Mouse (Mus musculus): Measurements from ENCODE around the gene Rnf150. TPM values are rescaled to one million over a fixed set of nuclear protein-coding genes. Genes with fewer than 3 reads are reported as not detected.

The Rnf150 gene
- polyA plus RNA-seq, 1 experiment from 2014 or later, result 2.1 TPM

DNA sequence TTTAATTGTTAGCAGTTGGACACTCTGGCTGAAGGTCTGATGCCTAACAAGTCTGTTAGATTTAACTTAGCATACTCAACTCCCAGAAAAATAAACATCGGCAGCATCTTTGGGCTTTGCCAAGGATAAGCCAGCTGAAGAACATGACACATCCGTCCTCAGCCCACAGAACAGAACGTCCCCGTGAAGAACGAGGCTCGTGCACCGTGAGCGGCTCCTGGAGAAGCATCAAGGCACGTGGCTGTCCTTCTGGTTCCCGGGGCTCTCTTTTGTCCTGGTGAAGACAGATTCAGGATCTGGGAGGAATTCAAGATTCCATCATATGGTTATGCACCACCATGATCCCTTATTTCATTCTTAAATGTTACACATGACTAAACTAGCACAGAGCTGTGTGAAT, 175.4 kb downstream of the Rnf150 start:
- H3K36me3 ChIP-seq, result peaks cover 10% of the 10 kb centered on the region
- ATAC-seq (ENCODE audit: low FRiP score, low read depth), result no peak
- no peak overlapping the region for H3K9ac ChIP-seq
- H3K4me2 ChIP-seq (replicated peaks), result no peak overlapping the region
- H3K9me3 ChIP-seq, result no peaks in the 10 kb centered on the region
- 89% methylated on average over 10 of the region's 10 CpGs for WGBS
- no peaks in the 10 kb centered on the region for H3K27me3 ChIP-seq
- H3K27ac ChIP-seq, result no peak overlapping the region
- H3K4me1 ChIP-seq, result no peaks in the 10 kb centered on the region
- no peak overlapping the region for H3K4me3 ChIP-seq

DNA sequence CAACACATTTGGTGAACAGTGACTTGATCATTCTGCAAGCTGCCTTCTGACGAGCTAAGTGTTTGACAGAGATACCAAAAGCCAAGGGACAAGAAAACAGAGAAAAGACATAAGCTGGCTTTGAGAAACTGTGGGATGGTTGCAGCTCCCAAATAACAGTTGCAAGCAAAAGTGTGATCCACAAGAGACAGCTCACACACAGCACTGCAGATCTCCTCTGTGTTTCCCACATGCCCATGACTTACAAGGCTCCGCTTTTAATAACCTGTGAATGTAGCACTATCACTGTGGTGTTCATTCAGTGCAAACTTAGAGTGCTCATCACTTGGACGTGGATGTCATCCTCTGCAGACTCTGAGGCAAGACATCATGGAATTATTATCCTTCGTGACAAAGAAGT, 178.3 kb downstream of the Rnf150 start:
- Histone ChIP-seq H3K4me3 (no peak overlapping the region), H3K4me2 (replicated peaks) (no peak overlapping the region), H3K9me3 (no peaks in the 10 kb centered on the region), H3K27ac (no peak overlapping the region), H3K36me3 (peaks cover 6% of the 10 kb centered on the region), H3K9ac (no peak overlapping the region), H3K4me1 (no peaks in the 10 kb centered on the region), H3K27me3 (no peaks in the 10 kb centered on the region)
- 84% methylated on average over 4 of the region's 4 CpGs for WGBS
- ATAC-seq (ENCODE audit: low FRiP score, low read depth), result no peak

DNA sequence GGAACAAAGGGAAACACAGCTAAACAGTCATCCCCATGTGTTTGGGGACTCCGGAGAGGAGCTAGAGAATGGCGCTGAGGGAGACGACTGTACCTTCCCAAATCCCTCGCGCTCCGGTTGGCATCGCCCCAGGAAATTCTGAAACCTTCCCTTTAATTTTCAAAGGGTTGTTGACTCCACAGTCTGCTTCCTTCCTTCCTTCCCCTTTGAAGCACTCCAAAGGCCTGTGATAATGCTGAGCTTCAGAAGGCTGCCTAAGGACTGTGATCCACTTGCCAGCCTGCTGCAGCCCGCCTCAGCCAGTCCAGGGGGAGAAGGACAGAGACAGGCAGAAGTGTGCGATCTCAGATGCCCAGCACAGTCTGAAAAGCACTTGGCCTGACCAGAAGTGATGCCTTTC, 183.8 kb downstream of the Rnf150 start:
- no peak overlapping the region for H3K4me3 ChIP-seq
- H3K4me1 ChIP-seq, result peaks cover 36% of the 10 kb centered on the region
- no peaks in the 10 kb centered on the region for H3K9me3 ChIP-seq
- no peak overlapping the region for H3K27ac ChIP-seq
- H3K4me2 ChIP-seq (replicated peaks), result no peak overlapping the region
- no peak overlapping the region for H3K9ac ChIP-seq
- no peak for ATAC-seq (ENCODE audit: low FRiP score, low read depth)
- no peaks in the 10 kb centered on the region for H3K27me3 ChIP-seq
- no peaks in the 10 kb centered on the region; the same call in 1 of the 2 replicates for H3K36me3 ChIP-seq
- WGBS, result 82% methylated on average over 9 of the region's 9 CpGs

DNA sequence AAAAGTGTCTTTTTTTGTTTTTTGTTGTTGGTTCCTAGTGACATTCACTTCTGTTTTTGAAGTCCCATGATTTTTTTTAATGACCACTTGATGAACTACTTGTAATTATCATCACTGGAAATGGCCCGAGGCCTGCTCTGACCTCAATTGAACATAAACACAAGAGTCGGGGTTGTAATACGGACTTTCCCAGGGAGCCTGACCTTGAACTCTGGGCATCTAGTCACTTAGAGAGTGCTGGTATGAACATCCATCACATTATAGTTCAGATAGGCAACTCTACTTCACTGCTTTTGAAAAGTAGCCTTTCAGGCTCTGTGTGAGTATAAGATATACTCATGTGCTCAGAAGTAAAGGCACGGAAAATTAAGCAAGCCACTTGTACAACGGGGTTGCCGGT, 185.4 kb downstream of the Rnf150 start:
- no peak overlapping the region for H3K4me3 ChIP-seq
- H3K36me3 ChIP-seq, result no peaks in the 10 kb centered on the region
- H3K9me3 ChIP-seq, result no peaks in the 10 kb centered on the region
- no peak for ATAC-seq (ENCODE audit: low FRiP score, low read depth)
- peaks cover 37% of the 10 kb centered on the region for H3K4me1 ChIP-seq
- H3K4me2 ChIP-seq (replicated peaks), result 0 out of 2 replicates have a peak overlapping the region, but pooled peaks have one; percentile 22
- 43% methylated on average over 6 of the region's 6 CpGs for WGBS
- H3K27me3 ChIP-seq, result no peaks in the 10 kb centered on the region
- no peak overlapping the region for H3K9ac ChIP-seq
- H3K27ac ChIP-seq, result peak overlapping the region; percentile 86

GRCm38 (mm10) chr8:83049171-83049601, 186.0 kb downstream of the Rnf150 start:
- peak overlapping the region; percentile 22 for H3K4me2 ChIP-seq (replicated peaks)
- no peak overlapping the region for H3K9ac ChIP-seq
- H3K4me3 ChIP-seq, result no peak overlapping the region
- no peaks in the 10 kb centered on the region for H3K36me3 ChIP-seq
- peaks cover 42% of the 10 kb centered on the region for H3K4me1 ChIP-seq
- ATAC-seq (ENCODE audit: low FRiP score, low read depth), result peak; percentile 78
- peak overlapping the region; percentile 86 for H3K27ac ChIP-seq
- 21% methylated on average over 7 of the region's 7 CpGs for WGBS
- H3K27me3 ChIP-seq, result no peaks in the 10 kb centered on the region
- no peaks in the 10 kb centered on the region for H3K9me3 ChIP-seq

DNA sequence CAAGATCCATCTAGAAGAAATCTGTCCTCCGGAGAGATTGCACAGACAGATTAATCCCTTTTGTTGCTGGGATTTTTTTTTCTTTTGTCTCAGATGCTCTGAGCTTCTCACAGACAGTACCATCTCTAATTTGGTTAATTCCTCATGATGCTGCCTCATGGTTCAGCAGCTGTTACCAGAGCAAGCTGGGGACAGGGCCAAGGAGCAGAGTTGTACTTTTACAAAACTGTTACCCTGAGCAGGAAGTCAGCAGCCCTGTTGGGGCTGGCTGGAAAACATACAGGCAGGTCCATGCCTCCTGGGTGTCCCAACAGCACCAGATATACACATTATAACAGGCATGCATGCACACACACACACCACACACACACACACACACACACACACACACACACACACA, 186.5 kb downstream of the Rnf150 start:
- Histone ChIP-seq H3K4me1 (peaks cover 42% of the 10 kb centered on the region), H3K9ac (no peak overlapping the region), H3K36me3 (no peaks in the 10 kb centered on the region), H3K9me3 (no peaks in the 10 kb centered on the region), H3K4me3 (no peak overlapping the region), H3K4me2 (replicated peaks) (peak overlapping the region; percentile 22), H3K27ac (peak overlapping the region; percentile 86), H3K27me3 (no peaks in the 10 kb centered on the region)
- ATAC-seq (ENCODE audit: low FRiP score, low read depth), result peak; percentile 57
- WGBS, result 55% methylated on average over 1 of the region's 1 CpGs

DNA sequence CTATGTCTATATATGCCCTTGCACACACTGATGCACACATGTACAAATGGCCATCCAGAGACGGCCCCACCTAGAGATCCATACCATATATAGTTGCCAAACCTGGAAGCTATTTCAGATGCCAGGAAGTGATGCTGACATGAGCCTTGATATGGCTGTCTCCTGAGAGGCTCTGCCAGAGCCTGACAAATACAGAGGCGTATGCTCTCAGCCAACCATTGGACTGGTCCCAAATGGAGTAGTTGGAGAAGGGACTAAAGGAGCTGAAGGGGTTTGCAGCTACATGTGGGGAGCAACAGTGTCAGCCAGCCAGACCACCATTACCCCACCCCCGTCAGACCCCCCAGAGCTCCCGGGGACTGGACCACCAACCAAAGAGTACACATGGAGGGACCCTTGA, 189.7 kb downstream of the Rnf150 start:
- H3K4me2 ChIP-seq (replicated peaks), result no peak overlapping the region
- H3K36me3 ChIP-seq, result no peaks in the 10 kb centered on the region
- no peaks in the 10 kb centered on the region for H3K9me3 ChIP-seq
- peaks cover 35% of the 10 kb centered on the region for H3K4me1 ChIP-seq
- no peak overlapping the region for H3K27ac ChIP-seq
- H3K4me3 ChIP-seq, result no peak overlapping the region
- H3K27me3 ChIP-seq, result no peaks in the 10 kb centered on the region
- ATAC-seq (ENCODE audit: low FRiP score, low read depth), result no peak
- no peak overlapping the region for H3K9ac ChIP-seq
- WGBS, result 89% methylated on average over 4 of the region's 4 CpGs

- Histone ChIP-seq H3K27ac (no peak overlapping the region), H3K27me3 (no peaks in the 10 kb centered on the region), H3K4me1 (peaks cover 31% of the 10 kb centered on the region), H3K4me3 (no peak overlapping the region), H3K4me2 (replicated peaks) (no peak overlapping the region), H3K9me3 (no peaks in the 10 kb centered on the region), H3K9ac (no peak overlapping the region), H3K36me3 (no peaks in the 10 kb centered on the region)
- 94% methylated on average over 3 of the region's 3 CpGs for WGBS
- ATAC-seq (ENCODE audit: low FRiP score, low read depth), result no peak
Measured at GRCm38 (mm10) chr8:83054801-83055200, 191.6 kb downstream of the Rnf150 start.

DNA sequence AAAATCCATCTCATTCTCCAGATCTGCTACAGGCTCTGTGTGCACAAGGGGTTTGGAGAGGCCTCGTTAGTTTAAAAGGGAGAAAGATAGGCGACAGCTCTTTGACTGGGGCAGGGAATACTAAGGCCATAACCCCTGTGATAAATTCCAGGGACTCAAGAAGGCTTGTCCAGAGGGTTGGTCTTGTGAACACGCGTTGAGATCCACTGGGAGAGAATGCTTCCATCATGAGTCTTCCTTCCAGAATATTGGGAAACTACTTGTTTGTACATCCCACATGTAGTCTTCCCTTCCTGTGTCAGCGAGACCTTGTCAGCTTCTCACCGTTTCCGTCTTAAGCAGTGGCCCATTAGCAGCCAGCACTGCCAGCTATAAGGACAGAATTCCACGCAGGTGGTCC, 195.8 kb downstream of the Rnf150 start:
- Histone ChIP-seq H3K36me3 (no peaks in the 10 kb centered on the region), H3K4me2 (replicated peaks) (no peak overlapping the region), H3K27ac (peak overlapping the region; percentile 22; the same call in 1 of the 2 replicates), H3K4me1 (peaks cover 19% of the 10 kb centered on the region), H3K9ac (no peak overlapping the region), H3K27me3 (no peaks in the 10 kb centered on the region), H3K4me3 (no peak overlapping the region), H3K9me3 (no peaks in the 10 kb centered on the region)
- 31% methylated on average over 8 of the region's 8 CpGs for WGBS
- no peak for ATAC-seq (ENCODE audit: low FRiP score, low read depth)

- no peak for ATAC-seq (ENCODE audit: low FRiP score, low read depth)
- Histone ChIP-seq H3K27ac (no peak overlapping the region), H3K36me3 (no peaks in the 10 kb centered on the region), H3K9me3 (no peaks in the 10 kb centered on the region), H3K27me3 (no peaks in the 10 kb centered on the region), H3K9ac (no peak overlapping the region), H3K4me3 (no peak overlapping the region), H3K4me2 (replicated peaks) (no peak overlapping the region), H3K4me1 (peaks cover 18% of the 10 kb centered on the region)
- 76% methylated on average over 2 of the region's 2 CpGs for WGBS
Measured at GRCm38 (mm10) chr8:83060076-83060475, 196.9 kb downstream of the Rnf150 start.

DNA sequence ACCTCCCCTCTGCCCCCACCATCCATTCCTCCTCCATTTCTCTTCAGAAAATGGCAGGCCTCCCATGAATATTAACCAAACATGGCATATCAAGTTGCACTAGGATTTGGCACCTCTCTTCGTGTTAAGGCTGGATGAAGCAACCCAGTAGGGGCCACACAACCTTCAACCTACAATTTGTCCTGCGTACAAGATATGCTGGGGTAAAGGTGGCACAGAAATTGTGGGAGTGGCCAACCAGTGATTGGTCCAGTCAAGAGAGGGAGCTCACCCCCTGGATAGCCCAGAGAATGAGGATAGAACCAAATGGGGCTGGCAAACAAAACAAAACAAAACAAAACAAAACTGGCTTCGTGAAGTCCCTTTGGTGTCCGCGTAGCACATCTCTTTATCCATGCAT, 198.1 kb downstream of the Rnf150 start:
- Histone ChIP-seq H3K4me2 (replicated peaks) (no peak overlapping the region), H3K27ac (no peak overlapping the region), H3K9me3 (no peaks in the 10 kb centered on the region), H3K27me3 (no peaks in the 10 kb centered on the region), H3K36me3 (no peaks in the 10 kb centered on the region), H3K9ac (no peak overlapping the region), H3K4me3 (no peak overlapping the region), H3K4me1 (peaks cover 18% of the 10 kb centered on the region)
- no peak for ATAC-seq (ENCODE audit: low FRiP score, low read depth)
- 77% methylated on average over 5 of the region's 5 CpGs for WGBS

DNA sequence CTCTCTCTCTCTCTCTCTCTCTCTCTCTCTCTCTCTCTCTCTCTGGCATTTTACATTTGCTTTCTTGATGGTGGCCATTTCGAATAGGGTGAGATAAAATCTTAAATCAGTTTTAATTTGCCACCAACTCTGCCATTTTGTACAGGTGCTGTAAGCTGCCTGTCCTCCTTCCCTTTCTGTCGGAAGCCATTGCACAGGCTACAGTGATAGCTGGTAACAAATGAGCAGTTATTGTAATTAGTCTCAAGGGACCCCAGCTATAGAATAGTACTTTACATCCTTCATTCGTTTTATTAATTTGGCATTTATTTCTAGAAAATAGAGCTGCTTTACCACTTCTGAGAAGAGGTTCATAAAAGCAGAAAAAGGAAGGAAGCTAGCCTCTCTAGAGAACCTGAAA, 198.7 kb downstream of the Rnf150 start:
- no peak for ATAC-seq (ENCODE audit: low FRiP score, low read depth)
- H3K27ac ChIP-seq, result no peak overlapping the region
- no peaks in the 10 kb centered on the region for H3K9me3 ChIP-seq
- peaks cover 18% of the 10 kb centered on the region for H3K4me1 ChIP-seq
- no peaks in the 10 kb centered on the region for H3K36me3 ChIP-seq
- H3K4me2 ChIP-seq (replicated peaks), result no peak overlapping the region
- H3K4me3 ChIP-seq, result no peak overlapping the region
- H3K9ac ChIP-seq, result no peak overlapping the region
- no peaks in the 10 kb centered on the region for H3K27me3 ChIP-seq
- WGBS, result 78% methylated on average over 3 of the region's 3 CpGs

DNA sequence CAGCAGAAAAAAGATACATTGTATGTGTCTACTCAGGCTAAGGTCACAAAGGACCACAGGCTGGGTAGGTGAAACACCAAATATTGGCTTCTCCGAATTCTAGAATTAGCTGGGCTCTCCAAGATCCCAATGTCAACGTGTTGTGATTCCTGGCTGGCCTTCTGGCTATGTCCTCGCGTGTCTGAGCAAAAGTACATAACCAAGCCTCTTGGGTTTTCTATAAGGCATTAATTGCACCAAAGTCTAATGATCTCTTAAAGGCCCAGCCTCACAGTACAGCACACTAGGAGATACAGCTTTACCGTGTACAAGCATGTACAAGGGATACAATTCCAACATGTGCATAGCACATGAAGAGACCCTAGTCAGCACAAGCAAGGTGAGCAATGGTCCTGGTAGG, 199.1 kb downstream of the Rnf150 start:
- Histone ChIP-seq H3K4me3 (no peak overlapping the region), H3K4me2 (replicated peaks) (no peak overlapping the region), H3K27ac (no peak overlapping the region), H3K27me3 (no peaks in the 10 kb centered on the region), H3K9ac (no peak overlapping the region), H3K4me1 (peaks cover 18% of the 10 kb centered on the region), H3K9me3 (no peaks in the 10 kb centered on the region), H3K36me3 (no peaks in the 10 kb centered on the region)
- no peak for ATAC-seq (ENCODE audit: low FRiP score, low read depth)
- 86% methylated on average over 5 of the region's 5 CpGs for WGBS

All from limb, embryonic 13.5 days (tissue).